Mouse (Mus musculus) spleen, adult 2 months (tissue): Measurements from ENCODE around the gene Tmsb4x. TPM values are rescaled to one million over a fixed set of nuclear protein-coding genes. Genes with fewer than 3 reads are reported as not detected.

Source experiments
- DNase-seq, 2 experiments: peaks; one replicate each; pipeline versions ENCODE4 v3.0.0 to v3.0.0-alpha.2; 2012 to 2021; ENCODE audit warnings: low spot score in 2 of 2, low read depth in 1 of 2
- H3K27ac ChIP-seq: fragments of 200-500 bp; 2 replicates; pipeline ENCODE4 v1.5.1; 2012; ENCODE audit warnings: low read length, inconsistent platforms; ENCODE audit not compliant: insufficient read depth
- H3K27me3 ChIP-seq: fragments of 200-500 bp; 2 replicates; pipeline ENCODE4 v1.6.1; 2012; ENCODE audit warnings: mild to moderate bottlenecking, moderate library complexity, low read length, inconsistent platforms; ENCODE audit not compliant: control insufficient read depth, insufficient read depth
- H3K36me3 ChIP-seq: fragments of 200-500 bp; 2 replicates; pipeline ENCODE4 v1.6.1; 2012; ENCODE audit warnings: mild to moderate bottlenecking, low read length, inconsistent platforms; ENCODE audit not compliant: control insufficient read depth, insufficient read depth
- H3K4me1 ChIP-seq: fragments of 200-500 bp; 2 replicates; pipeline ENCODE4 v1.6.1; 2011; ENCODE audit warnings: inconsistent platforms; ENCODE audit not compliant: control insufficient read depth, insufficient read depth, insufficient read length
- H3K4me3 ChIP-seq: fragments of 200-500 bp; 2 replicates; pipeline ENCODE4 v1.5.1; 2011; ENCODE audit warnings: mild to moderate bottlenecking, inconsistent platforms; ENCODE audit not compliant: insufficient read depth, insufficient read length; ENCODE audit errors: extremely low read depth
- CTCF ChIP-seq: fragments of 200-500 bp; IDR thresholded peaks from 2 replicates; pipeline ENCODE4 v1.5.1; 2011; ENCODE audit warnings: mild to moderate bottlenecking, inconsistent platforms; ENCODE audit not compliant: insufficient read depth, insufficient read length, insufficient replicate concordance; ENCODE audit errors: extremely low read depth
- POLR2A ChIP-seq: fragments of 200-500 bp; IDR thresholded peaks from 2 replicates; pipeline ENCODE4 v1.6.1; 2011; ENCODE audit warnings: low read depth, low read length, inconsistent platforms
- WGBS: fragments of 180-500 bp; shearing (Covaris S2); methylation state at CpG from one replicate; pipeline ENCODE4 v1.1.7; 2018; 5-methylcytosine and 5-hydroxymethylcytosine counted together
- polyA plus RNA-seq: library from polyadenylated mRNA; depleted of rRNA; stranded (reverse); fragments of >200 nt; gene quantifications from 2 replicates; pipeline ENCODE4 v1.2.3, GENCODE M21; 2012; rRNA removed

Tmsb4x gene
- 327 and 363 TPM in 2 replicates for polyA plus RNA-seq

GRCm38 (mm10) chrX:167208978-167209754, at the start of gene Tmsb4x:
Tmsb4x (minus strand) TSS chrX:167209315.
- peak; percentile 74 to 81 for DNase-seq
- H3K4me1 ChIP-seq, result peaks cover 11% of the 10 kb centered on the region
- 24% methylated on average over 39 of the region's 39 CpGs for WGBS
- H3K27me3 ChIP-seq, result no peaks in the 10 kb centered on the region
- H3K4me3 ChIP-seq, result peak within 1 kb of the TSS; percentile 68
- H3K27ac ChIP-seq, result peak within 1 kb of the TSS; percentile 98
- peak; percentile 99 for TF ChIP-seq POLR2A
- TF ChIP-seq CTCF, result no peak
- peaks cover 12% of the 10 kb centered on the region for H3K36me3 ChIP-seq

- Histone ChIP-seq H3K4me3 (no peak overlapping the region), H3K27ac (no peak overlapping the region), H3K4me1 (no peaks in the 10 kb centered on the region), H3K27me3 (no peaks in the 10 kb centered on the region), H3K36me3 (no peaks in the 10 kb centered on the region)
- 88% methylated on average over 3 of the region's 3 CpGs for WGBS
- no peak for DNase-seq
- TF ChIP-seq POLR2A, result no peak
- TF ChIP-seq CTCF, result no peak
These were observed 32.6 kb upstream of the Tmsb4x start for GRCm38 (mm10) chrX:167241736-167242135.

GRCm38 (mm10) chrX:167239293-167239921, 30.3 kb upstream of the Tmsb4x start:
- Histone ChIP-seq H3K4me3 (no peak overlapping the region), H3K4me1 (no peaks in the 10 kb centered on the region), H3K27me3 (no peaks in the 10 kb centered on the region), H3K27ac (no peak overlapping the region), H3K36me3 (no peaks in the 10 kb centered on the region)
- no peak for DNase-seq
- TF ChIP-seq CTCF, result no peak
- no peak for TF ChIP-seq POLR2A
- 77% methylated on average over 9 of the region's 9 CpGs for WGBS

- Histone ChIP-seq H3K4me1 (peaks cover 22% of the 10 kb centered on the region), H3K27me3 (no peaks in the 10 kb centered on the region), H3K36me3 (no peaks in the 10 kb centered on the region), H3K27ac (peak overlapping the region; percentile 74), H3K4me3 (no peak overlapping the region)
- 47% methylated on average over 9 of the region's 9 CpGs for WGBS
- TF ChIP-seq CTCF (peak; percentile 71; the same call in 1 of the 2 replicates), POLR2A (no peak)
- DNase-seq, result peak in 1 of 2 experiments; percentile 72
These were observed 24.1 kb upstream of the Tmsb4x start for GRCm38 (mm10) chrX:167233104-167233687.

GRCm38 (mm10) chrX:167231150-167231549, 22.0 kb upstream of the Tmsb4x start:
- no peak for TF ChIP-seq POLR2A
- no peak for TF ChIP-seq CTCF
- DNase-seq, result peak; percentile 62 to 72
- Histone ChIP-seq H3K27ac (peak overlapping the region; percentile 78), H3K36me3 (no peaks in the 10 kb centered on the region), H3K4me3 (no peak overlapping the region), H3K4me1 (peaks cover 25% of the 10 kb centered on the region), H3K27me3 (no peaks in the 10 kb centered on the region)
- 40% methylated on average over 8 of the region's 8 CpGs for WGBS

GRCm38 (mm10) chrX:167229819-167230218, 20.7 kb upstream of the Tmsb4x start:
- no peaks in the 10 kb centered on the region for H3K36me3 ChIP-seq
- 67% methylated on average over 1 of the region's 1 CpGs for WGBS
- peak overlapping the region; percentile 48; the same call in 1 of the 2 replicates for H3K27ac ChIP-seq
- DNase-seq, result no peak
- H3K4me1 ChIP-seq, result peaks cover 31% of the 10 kb centered on the region
- H3K27me3 ChIP-seq, result no peaks in the 10 kb centered on the region
- no peak overlapping the region for H3K4me3 ChIP-seq
- TF ChIP-seq POLR2A (no peak), CTCF (no peak)
